Mouse (Mus musculus): ENCODE measurements around the gene Rpl35a. TPM values are rescaled to one million over a fixed set of nuclear protein-coding genes. Genes with fewer than 3 reads are reported as not detected.

Gene Rpl35a
- polyA plus RNA-seq (2015; fragmentation: Nextera tagmentation; extraction: Ambion mirVana): 895 and 1,004 TPM in 2 replicates

DNA sequence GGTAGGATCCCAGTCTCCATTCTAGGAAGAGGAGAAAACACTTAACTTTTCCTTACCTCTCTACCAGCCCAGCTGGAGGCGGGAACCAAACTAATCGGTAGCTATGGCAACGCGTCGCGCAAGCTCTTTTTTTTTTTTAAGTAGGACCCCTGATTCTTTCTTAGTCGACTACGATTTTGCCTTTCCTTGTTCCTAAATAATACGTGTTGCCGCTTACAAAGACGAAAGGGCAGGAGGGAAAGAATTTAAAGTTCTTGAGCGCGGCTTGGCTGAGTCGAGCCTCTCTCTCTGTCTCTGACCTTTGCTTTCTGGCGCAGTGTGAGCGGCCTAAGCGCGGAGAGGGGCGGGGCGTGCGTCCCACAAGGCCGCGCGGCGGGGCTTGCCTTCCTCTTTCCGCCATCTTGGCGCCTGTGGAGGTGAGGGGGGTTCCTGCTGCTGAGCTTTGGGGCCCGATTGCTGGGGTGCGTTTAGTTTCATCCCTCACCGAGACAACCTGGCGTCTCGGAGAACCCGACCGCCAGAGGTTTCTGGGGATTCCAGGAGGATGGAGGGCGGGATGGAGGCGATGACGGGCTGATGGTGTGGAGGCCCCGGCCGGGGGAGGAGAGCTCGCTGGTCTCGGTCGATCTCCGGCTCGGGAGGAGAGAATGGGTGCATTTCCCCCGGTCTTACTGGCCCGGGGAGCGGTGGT is at the start of gene Rpl35a, which contains the start of gene Iqcg:
Rpl35a (plus strand) TSS at position 359 of the 691 bp plus-strand sequence.
Iqcg (minus strand) TSS at position 124 of the 691 bp plus-strand sequence.
- Histone ChIP-seq H3K27ac (ENCODE audit: low read length) (peak within 1 kb of the TSS; percentile 85), H3K27me3 (ENCODE audit: control insufficient read depth, insufficient read depth, low read depth, low read length) (no peaks in the 10 kb centered on the region), H3K4me2 (ENCODE audit: low read depth, low read length) (peak within 1 kb of the TSS; percentile 82), H3K36me3 (ENCODE audit: control insufficient read depth, insufficient read depth, low read length) (peaks cover 22% of the 10 kb centered on the region), H3K4me1 (replicated peaks; ENCODE audit: control insufficient read depth, insufficient read depth, low read length) (peaks cover 14% of the 10 kb centered on the region), H3K9me3 (ENCODE audit: control insufficient read depth, low read length) (no peaks in the 10 kb centered on the region), H3K9ac (ENCODE audit: low read length) (peak within 1 kb of the TSS; percentile 91), H3K4me3 (ENCODE audit: low read length) (peak within 1 kb of the TSS; percentile 81)
- ATAC-seq (ENCODE audit: low read depth): peak; percentile 95
- 0% methylated on average over 47 of the region's 47 CpGs for WGBS

- 69% methylated on average over 7 of the region's 7 CpGs for WGBS
- H3K4me1 ChIP-seq (replicated peaks; ENCODE audit: control insufficient read depth, insufficient read depth, low read length): peaks cover 18% of the 10 kb centered on the region
- H3K9me3 ChIP-seq (ENCODE audit: control insufficient read depth, low read length): no peaks in the 10 kb centered on the region
- peak overlapping the region; percentile 56 for H3K27ac ChIP-seq (ENCODE audit: low read length)
- no peak overlapping the region for H3K4me2 ChIP-seq (ENCODE audit: low read depth, low read length)
- peaks cover 18% of the 10 kb centered on the region for H3K36me3 ChIP-seq (ENCODE audit: control insufficient read depth, insufficient read depth, low read length)
- no peak overlapping the region for H3K4me3 ChIP-seq (ENCODE audit: low read length)
- 0 out of 2 replicates have a peak, but pooled peaks have one; percentile 21 for ATAC-seq (ENCODE audit: low read depth)
- H3K27me3 ChIP-seq (ENCODE audit: control insufficient read depth, insufficient read depth, low read depth, low read length): no peaks in the 10 kb centered on the region
- H3K9ac ChIP-seq (ENCODE audit: low read length): no peak overlapping the region
These were observed 49.4 kb upstream of the Rpl35a start for GRCm38 (mm10) chr16:33006888-33007287.

- H3K4me2 ChIP-seq (ENCODE audit: low read depth, low read length): no peak overlapping the region
- no peak overlapping the region for H3K4me3 ChIP-seq (ENCODE audit: low read length)
- H3K9ac ChIP-seq (ENCODE audit: low read length): no peak overlapping the region
- H3K9me3 ChIP-seq (ENCODE audit: control insufficient read depth, low read length): no peaks in the 10 kb centered on the region
- peaks cover 18% of the 10 kb centered on the region for H3K4me1 ChIP-seq (replicated peaks; ENCODE audit: control insufficient read depth, insufficient read depth, low read length)
- H3K36me3 ChIP-seq (ENCODE audit: control insufficient read depth, insufficient read depth, low read length): peaks cover 20% of the 10 kb centered on the region
- peak; percentile 35; the same call in 1 of the 2 replicates for ATAC-seq (ENCODE audit: low read depth)
- H3K27me3 ChIP-seq (ENCODE audit: control insufficient read depth, insufficient read depth, low read depth, low read length): no peaks in the 10 kb centered on the region
- 68% methylated on average over 7 of the region's 7 CpGs for WGBS
- H3K27ac ChIP-seq (ENCODE audit: low read length): peak overlapping the region; percentile 56
These were observed 48.8 kb upstream of the Rpl35a start for GRCm38 (mm10) chr16:33007436-33007835.

GRCm38 (mm10) chr16:33010166-33010565 is 46.1 kb upstream of the Rpl35a start:
- H3K27ac ChIP-seq (ENCODE audit: low read length): no peak overlapping the region
- H3K4me2 ChIP-seq (ENCODE audit: low read depth, low read length): no peak overlapping the region
- peaks cover 28% of the 10 kb centered on the region for H3K36me3 ChIP-seq (ENCODE audit: control insufficient read depth, insufficient read depth, low read length)
- no peaks in the 10 kb centered on the region for H3K9me3 ChIP-seq (ENCODE audit: control insufficient read depth, low read length)
- no peak overlapping the region for H3K4me3 ChIP-seq (ENCODE audit: low read length)
- H3K9ac ChIP-seq (ENCODE audit: low read length): no peak overlapping the region
- H3K27me3 ChIP-seq (ENCODE audit: control insufficient read depth, insufficient read depth, low read depth, low read length): no peaks in the 10 kb centered on the region
- peaks cover 22% of the 10 kb centered on the region for H3K4me1 ChIP-seq (replicated peaks; ENCODE audit: control insufficient read depth, insufficient read depth, low read length)
- ATAC-seq (ENCODE audit: low read depth): no peak
- 93% methylated on average over 6 of the region's 6 CpGs for WGBS

DNA sequence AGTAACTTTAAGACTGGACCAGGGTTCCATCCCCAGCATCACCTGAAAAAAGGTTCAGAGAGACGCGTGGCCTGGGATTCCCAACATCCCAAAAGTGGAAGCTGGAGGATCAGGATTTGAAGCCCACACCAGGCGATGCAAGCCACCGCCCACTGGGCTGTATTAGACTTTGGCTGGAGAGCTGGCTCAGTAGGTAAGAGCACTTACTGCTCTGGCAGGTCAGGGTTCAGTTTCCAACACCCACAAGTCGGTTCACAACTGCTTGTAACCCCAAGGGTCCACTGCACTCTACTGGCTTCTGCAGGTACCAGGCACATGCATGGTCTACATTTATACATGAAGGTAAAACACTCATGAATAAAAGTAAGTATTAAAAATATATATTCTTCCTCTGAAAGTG is 42.5 kb upstream of the Rpl35a start:
- WGBS: 88% methylated on average over 5 of the region's 5 CpGs
- Histone ChIP-seq H3K4me1 (replicated peaks; ENCODE audit: control insufficient read depth, insufficient read depth, low read length) (peaks cover 15% of the 10 kb centered on the region), H3K27me3 (ENCODE audit: control insufficient read depth, insufficient read depth, low read depth, low read length) (no peaks in the 10 kb centered on the region), H3K4me2 (ENCODE audit: low read depth, low read length) (no peak overlapping the region), H3K4me3 (ENCODE audit: low read length) (no peak overlapping the region), H3K9me3 (ENCODE audit: control insufficient read depth, low read length) (no peaks in the 10 kb centered on the region), H3K27ac (ENCODE audit: low read length) (no peak overlapping the region), H3K36me3 (ENCODE audit: control insufficient read depth, insufficient read depth, low read length) (peaks cover 20% of the 10 kb centered on the region), H3K9ac (ENCODE audit: low read length) (no peak overlapping the region)
- no peak for ATAC-seq (ENCODE audit: low read depth)

DNA sequence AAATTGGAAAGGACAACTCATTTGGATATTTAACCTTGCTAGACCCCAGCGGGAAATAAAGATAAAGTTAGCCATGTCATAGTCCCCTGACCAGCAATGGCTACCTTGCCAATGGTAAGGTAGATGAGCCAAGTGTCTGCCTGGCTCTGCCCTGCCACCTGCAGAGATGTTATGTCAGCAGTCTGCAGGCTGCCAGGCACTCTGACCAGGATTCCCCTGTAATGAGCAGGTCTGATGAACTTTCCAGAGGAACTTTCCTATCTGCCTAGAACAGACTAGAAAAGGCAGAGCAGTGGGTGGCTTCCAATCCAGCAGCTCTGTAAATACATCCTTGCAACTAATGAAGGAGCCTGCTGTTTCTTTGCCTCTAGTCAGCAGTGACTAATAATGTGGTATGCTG is 41.3 kb upstream of the Rpl35a start:
- Histone ChIP-seq H3K27ac (ENCODE audit: low read length) (peak overlapping the region; percentile 28), H3K9me3 (ENCODE audit: control insufficient read depth, low read length) (no peaks in the 10 kb centered on the region), H3K4me2 (ENCODE audit: low read depth, low read length) (no peak overlapping the region), H3K4me3 (ENCODE audit: low read length) (no peak overlapping the region), H3K27me3 (ENCODE audit: control insufficient read depth, insufficient read depth, low read depth, low read length) (no peaks in the 10 kb centered on the region), H3K4me1 (replicated peaks; ENCODE audit: control insufficient read depth, insufficient read depth, low read length) (peaks cover 15% of the 10 kb centered on the region), H3K36me3 (ENCODE audit: control insufficient read depth, insufficient read depth, low read length) (peaks cover 10% of the 10 kb centered on the region), H3K9ac (ENCODE audit: low read length) (no peak overlapping the region)
- ATAC-seq (ENCODE audit: low read depth): peak; percentile 49
- WGBS: 89% methylated on average over 1 of the region's 1 CpGs

DNA sequence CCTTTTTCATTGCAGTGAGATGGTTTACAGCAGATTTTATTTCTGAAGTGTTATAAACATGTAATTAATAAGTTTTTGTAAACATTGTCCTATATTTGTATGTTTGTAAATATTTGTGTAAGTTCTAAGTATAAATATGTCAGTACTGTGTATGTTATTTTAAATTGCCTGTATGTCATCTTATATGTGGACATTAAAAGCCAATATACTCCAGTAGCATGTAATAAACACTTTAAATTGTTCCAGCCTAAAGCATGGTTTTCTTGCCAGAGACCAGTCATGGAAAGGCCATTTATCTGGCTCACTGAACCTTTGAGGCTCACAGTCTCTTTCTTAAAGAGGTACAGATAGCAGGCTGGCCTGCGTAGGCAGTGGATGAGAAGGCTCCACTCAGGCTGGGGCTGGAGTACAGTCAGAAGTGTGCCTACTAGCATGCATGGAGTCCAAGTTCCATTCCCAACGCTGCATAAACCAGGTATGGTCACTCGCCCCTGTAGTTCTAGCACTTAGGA is 40.8 kb upstream of the Rpl35a start:
- no peak overlapping the region for H3K27ac ChIP-seq (ENCODE audit: low read length)
- 74% methylated on average over 3 of the region's 3 CpGs for WGBS
- peaks cover 10% of the 10 kb centered on the region for H3K36me3 ChIP-seq (ENCODE audit: control insufficient read depth, insufficient read depth, low read length)
- H3K27me3 ChIP-seq (ENCODE audit: control insufficient read depth, insufficient read depth, low read depth, low read length): no peaks in the 10 kb centered on the region
- no peak overlapping the region for H3K9ac ChIP-seq (ENCODE audit: low read length)
- no peak overlapping the region for H3K4me3 ChIP-seq (ENCODE audit: low read length)
- no peak overlapping the region for H3K4me2 ChIP-seq (ENCODE audit: low read depth, low read length)
- no peaks in the 10 kb centered on the region for H3K9me3 ChIP-seq (ENCODE audit: control insufficient read depth, low read length)
- H3K4me1 ChIP-seq (replicated peaks; ENCODE audit: control insufficient read depth, insufficient read depth, low read length): peaks cover 15% of the 10 kb centered on the region
- peak; percentile 64 for ATAC-seq (ENCODE audit: low read depth)

GRCm38 (mm10) chr16:33015986-33016385 is 40.3 kb upstream of the Rpl35a start:
- 65% methylated on average over 2 of the region's 2 CpGs for WGBS
- H3K27me3 ChIP-seq (ENCODE audit: control insufficient read depth, insufficient read depth, low read depth, low read length): no peaks in the 10 kb centered on the region
- H3K9me3 ChIP-seq (ENCODE audit: control insufficient read depth, low read length): no peaks in the 10 kb centered on the region
- peaks cover 17% of the 10 kb centered on the region for H3K4me1 ChIP-seq (replicated peaks; ENCODE audit: control insufficient read depth, insufficient read depth, low read length)
- H3K4me2 ChIP-seq (ENCODE audit: low read depth, low read length): no peak overlapping the region
- H3K36me3 ChIP-seq (ENCODE audit: control insufficient read depth, insufficient read depth, low read length): peaks cover 10% of the 10 kb centered on the region
- H3K27ac ChIP-seq (ENCODE audit: low read length): no peak overlapping the region
- H3K4me3 ChIP-seq (ENCODE audit: low read length): no peak overlapping the region
- H3K9ac ChIP-seq (ENCODE audit: low read length): no peak overlapping the region
- ATAC-seq (ENCODE audit: low read depth): no peak

- H3K36me3 ChIP-seq (ENCODE audit: control insufficient read depth, insufficient read depth, low read length): peaks cover 8% of the 10 kb centered on the region; the same call in 1 of the 2 replicates
These were observed 38.4 kb upstream of the Rpl35a start for GRCm38 (mm10) chr16:33017677-33018349.

More at GRCm38 (mm10) chr16:33017677-33018349, 38.4 kb upstream of the Rpl35a start:
- H3K27me3 ChIP-seq (ENCODE audit: control insufficient read depth, insufficient read depth, low read depth, low read length): no peaks in the 10 kb centered on the region
- no peak overlapping the region for H3K9ac ChIP-seq (ENCODE audit: low read length)
- 0 out of 2 replicates have a peak overlapping the region, but pooled peaks have one; percentile 16 for H3K27ac ChIP-seq (ENCODE audit: low read length)
- no peak overlapping the region for H3K4me3 ChIP-seq (ENCODE audit: low read length)
- H3K4me1 ChIP-seq (replicated peaks; ENCODE audit: control insufficient read depth, insufficient read depth, low read length): peaks cover 18% of the 10 kb centered on the region
- 71% methylated on average over 5 of the region's 5 CpGs for WGBS
- H3K4me2 ChIP-seq (ENCODE audit: low read depth, low read length): no peak overlapping the region
- ATAC-seq (ENCODE audit: low read depth): 0 out of 2 replicates have a peak, but pooled peaks have one; percentile 15
- no peaks in the 10 kb centered on the region for H3K9me3 ChIP-seq (ENCODE audit: control insufficient read depth, low read length)

Measured in lung, embryonic 16.5 days (tissue).